Mouse (Mus musculus): ENCODE measurements around the gene Cela3b. TPM values are rescaled to one million over a fixed set of nuclear protein-coding genes. Genes with fewer than 3 reads are reported as not detected.

Cela3b gene
- 0.60 and 7.9 TPM in 2 replicates for polyA plus RNA-seq (2012; rRNA removed)

GRCm38 (mm10) chr4:137430502-137430901 is at the start of gene Cela3b:
TSS of gene Cela3b (minus strand) at chr4:137430540.
- no peak for DNase-seq (ENCODE audit: low read depth)

- no peak for DNase-seq (ENCODE audit: low read depth)
Observed at GRCm38 (mm10) chr4:137479757-137480156, 49.4 kb upstream of the Cela3b start.

DNA sequence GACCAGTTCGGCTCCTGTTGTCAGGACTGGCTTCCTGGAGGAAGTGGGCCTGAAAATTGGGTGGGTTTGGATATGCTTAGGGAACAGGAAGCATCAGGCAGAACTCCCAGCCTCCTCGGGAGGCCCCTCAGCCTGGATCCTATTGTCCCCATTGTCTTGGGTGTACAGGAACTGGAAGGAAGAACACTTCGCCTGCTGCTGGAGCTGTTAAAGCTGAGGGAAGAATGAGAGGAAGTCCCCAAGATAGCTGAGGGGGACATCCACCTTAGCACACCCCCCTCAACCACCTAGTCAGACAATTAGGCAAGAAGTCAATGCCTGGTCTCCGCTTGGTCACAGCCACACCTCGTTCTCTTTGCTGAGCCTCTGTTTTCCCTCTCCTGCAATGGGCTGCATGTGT is 48.0 kb upstream of the Cela3b start:
- no peak for DNase-seq (ENCODE audit: low read depth)

- DNase-seq (ENCODE audit: low read depth) = no peak
Observed at GRCm38 (mm10) chr4:137477611-137478010, 47.3 kb upstream of the Cela3b start.

DNA sequence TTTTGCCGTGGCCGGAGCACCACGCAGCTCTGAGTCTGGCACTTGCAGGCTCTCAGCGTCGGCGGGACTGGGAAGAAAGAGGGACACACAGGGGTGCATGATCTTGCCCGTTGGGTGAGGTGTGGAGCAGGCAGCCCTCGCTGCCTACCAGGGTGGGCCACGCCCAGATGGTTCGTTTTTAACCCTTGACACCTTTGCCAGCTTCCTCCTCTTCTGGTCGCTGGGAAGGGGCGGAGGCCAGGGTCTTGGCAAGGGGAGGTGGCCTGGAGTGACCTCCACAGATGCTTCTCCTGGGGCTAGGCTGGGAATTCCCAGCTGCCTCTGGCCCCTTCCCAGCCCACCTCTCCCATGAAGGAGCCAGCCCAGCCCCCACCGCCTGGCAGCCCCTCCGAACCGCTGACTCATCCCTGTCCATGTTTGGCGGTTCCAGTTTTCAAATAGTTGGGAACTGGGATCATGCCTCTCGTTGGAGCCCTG is 46.5 kb upstream of the Cela3b start:
- DNase-seq (ENCODE audit: low read depth) = no peak

DNA sequence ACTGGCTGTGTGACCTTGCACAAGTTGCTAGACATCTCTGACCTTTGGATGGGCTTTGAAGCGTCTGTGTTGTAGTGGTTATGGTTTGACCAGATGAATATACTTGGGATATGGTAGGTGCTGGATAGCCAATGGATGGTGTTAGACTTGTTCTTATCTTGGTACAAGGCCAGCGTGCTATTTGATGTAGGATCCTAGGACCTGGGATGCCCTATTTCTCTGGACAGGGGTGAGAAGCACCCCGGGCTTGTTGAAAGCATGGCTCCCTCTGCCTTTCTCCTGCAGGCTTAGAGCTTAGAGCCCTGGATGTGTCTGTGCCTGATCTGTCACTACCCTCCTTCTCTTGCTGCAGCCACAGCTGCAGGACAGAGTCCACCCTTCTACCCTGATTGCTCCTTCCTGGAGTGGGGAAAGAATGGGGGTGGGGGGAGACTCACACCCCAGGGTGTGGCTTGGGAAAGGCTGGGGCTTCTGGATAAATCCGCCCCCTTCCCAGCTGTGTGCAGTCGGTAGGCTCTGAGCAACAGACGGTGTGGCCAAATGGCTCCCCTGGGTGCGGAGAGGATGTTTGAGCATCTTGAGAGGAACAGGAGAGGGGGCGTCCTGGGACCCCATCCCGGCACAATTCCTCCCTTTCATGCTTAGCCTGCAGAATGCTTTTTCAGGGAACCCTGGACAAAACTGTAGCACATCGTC is 45.9 kb upstream of the Cela3b start:
- DNase-seq (ENCODE audit: low read depth) = no peak

DNA sequence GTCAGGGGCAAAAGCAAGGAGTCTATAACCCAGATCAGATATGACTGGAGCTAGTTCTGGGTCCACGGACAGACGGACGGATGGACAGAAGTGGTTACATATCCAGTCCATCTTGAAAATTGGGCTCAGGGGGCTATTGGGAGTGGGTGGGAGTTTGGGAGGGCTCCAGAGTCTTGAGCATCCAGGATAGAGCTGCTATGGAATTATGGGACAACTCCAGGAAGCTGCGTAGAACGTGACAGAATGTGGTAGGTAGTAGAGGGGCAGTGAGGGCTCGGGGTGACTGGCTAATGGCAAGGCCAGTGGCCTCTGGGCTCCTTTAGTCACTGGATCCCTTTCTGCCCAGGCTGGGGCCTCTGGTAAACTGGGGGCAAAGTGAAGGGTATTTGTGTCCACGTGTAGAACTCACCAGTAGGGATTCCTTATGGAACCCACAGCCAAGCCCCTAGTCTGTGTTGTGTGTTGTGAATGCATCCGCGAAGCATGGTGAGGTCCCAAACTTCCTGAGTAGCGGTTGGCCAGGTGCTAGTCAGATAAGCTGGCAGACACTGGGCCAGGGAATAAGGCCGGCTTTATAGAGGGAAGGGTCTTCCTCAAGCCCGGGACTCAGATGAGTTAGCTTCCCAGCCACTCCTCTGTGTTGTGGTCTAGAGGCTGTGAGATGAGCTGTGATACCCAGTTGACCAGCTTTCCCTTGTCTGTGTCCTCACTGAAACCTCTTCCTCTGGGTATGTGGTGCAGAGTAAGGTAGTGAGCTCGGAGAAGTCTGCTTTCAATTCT is 45.1 kb upstream of the Cela3b start:
- no peak for DNase-seq (ENCODE audit: low read depth)

DNA sequence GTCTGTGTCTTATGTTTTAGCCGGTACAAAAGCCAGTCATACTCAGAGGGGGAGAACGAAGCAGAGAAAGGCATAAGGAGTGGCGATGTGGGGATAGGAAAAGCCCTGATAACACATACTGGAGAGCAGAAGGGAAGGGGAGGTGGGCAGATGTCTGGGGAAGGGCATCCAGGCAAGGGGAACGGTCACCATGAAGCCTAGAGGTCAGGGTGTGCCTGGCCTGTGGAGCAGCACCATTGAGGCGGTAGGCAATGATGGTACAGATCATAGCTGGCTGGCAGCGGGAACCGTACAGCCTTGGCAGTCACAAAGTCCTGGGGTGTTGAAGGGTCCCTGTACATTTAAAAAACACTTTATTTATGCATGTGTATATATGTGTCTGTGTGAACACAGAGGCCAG is 44.4 kb upstream of the Cela3b start:
- DNase-seq (ENCODE audit: low read depth) = no peak

DNA sequence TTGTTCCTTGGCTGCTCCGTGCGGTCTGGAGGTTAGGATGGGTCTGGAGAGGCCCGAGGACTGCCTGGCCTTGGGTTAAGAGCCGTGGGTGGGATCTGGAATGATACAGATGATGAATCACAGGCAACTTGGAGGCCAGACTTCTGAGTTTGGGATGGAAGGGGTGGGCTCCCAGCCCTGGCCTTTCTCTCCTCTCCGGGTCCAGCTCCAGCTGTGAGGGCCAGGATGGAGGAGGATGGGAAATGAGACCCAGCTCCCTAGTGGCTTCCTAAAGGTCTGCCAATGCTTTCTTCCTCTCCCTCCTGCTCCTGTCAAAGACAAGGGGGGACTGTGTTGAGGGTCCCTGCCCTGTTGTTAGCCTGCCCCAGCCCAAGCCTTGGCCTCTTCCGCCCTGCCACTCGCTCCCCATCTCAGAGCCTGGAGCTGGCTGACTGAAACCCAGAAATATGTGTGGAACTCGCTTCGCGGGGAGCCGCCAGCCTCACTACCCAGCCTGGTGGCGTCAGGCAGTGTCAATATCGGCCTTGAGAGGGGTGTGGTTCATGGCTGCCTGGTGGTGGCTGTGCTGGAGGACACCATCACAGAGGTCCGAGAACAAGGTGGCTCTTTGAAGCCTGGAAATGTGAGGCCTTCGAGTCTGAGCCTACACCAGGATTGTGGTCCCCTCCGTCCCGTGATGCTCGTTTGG is 43.5 kb upstream of the Cela3b start:
- no peak for DNase-seq (ENCODE audit: low read depth)

- no peak for DNase-seq (ENCODE audit: low read depth)
Observed at GRCm38 (mm10) chr4:137473240-137473639, 42.9 kb upstream of the Cela3b start.

DNA sequence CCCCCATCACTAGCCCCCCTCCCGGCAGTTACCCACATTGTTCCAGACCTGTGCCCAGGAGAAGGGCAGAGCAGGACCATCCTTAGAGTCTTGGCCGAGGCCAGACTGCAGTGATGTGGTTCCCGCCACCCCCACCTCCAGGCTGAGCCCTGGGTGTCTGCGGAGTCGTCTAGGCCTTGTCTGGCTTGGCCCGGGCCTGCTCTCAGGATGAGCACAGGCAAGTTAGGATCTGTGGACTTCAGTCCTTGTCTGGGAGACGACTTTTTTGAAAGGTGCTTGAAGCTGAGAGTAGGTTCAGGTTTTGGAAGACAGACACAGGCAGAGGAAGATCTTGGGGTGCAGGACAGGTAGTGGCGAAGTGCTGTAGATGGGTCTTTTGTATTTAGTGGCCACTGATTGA is 41.0 kb upstream of the Cela3b start:
- no peak for DNase-seq (ENCODE audit: low read depth)

GRCm38 (mm10) chr4:137470701-137471317 is 40.5 kb upstream of the Cela3b start:
- no peak for DNase-seq (ENCODE audit: low read depth)

GRCm38 (mm10) chr4:137469845-137470692 is 39.7 kb upstream of the Cela3b start:
- DNase-seq (ENCODE audit: low read depth) = no peak

GRCm38 (mm10) chr4:137469081-137469844 is 38.9 kb upstream of the Cela3b start:
- DNase-seq (ENCODE audit: low read depth) = no peak

- DNase-seq (ENCODE audit: low read depth) = no peak
Observed at GRCm38 (mm10) chr4:137468260-137469080, 38.1 kb upstream of the Cela3b start, which contains the start of gene Hspg2. TSS of gene Hspg2 (plus strand) at chr4:137468769.

- no peak for DNase-seq (ENCODE audit: low read depth)
Observed at GRCm38 (mm10) chr4:137467525-137467924, 37.2 kb upstream of the Cela3b start.

GRCm38 (mm10) chr4:137466991-137467390 is 36.7 kb upstream of the Cela3b start:
- DNase-seq (ENCODE audit: low read depth) = no peak

- DNase-seq (ENCODE audit: low read depth) = no peak
Observed at GRCm38 (mm10) chr4:137465125-137465787, 34.9 kb upstream of the Cela3b start.
